Mouse (Mus musculus) left cerebral cortex, adult 11 months (tissue): ENCODE measurements around the gene Aspscr1.

Experiments used
- DNase-seq: peaks from one replicate; pipeline ENCODE4 v3.0.0; 2022; ENCODE audit warnings: low spot score

The Aspscr1 gene

DNA sequence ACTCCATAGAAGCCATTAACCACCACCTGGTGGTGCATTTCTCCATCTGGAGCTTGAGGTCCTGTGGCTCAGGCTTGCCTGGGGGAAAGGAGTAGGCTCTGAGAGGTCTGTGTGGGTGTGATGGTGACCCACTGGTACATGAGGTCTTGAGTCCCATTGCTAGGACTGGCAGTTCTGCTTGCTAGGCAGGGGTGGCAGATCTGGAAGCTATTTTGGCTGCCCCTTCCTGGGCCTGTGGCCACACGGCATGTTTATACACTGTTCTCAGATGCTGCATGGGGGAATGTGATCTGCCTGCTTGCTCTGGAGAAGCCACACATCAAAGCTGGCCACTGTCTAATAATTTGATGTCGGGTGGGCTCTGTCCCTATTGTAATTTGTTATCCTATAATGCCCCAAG, 11.3 kb downstream of the Aspscr1 start:
- no peak for DNase-seq

DNA sequence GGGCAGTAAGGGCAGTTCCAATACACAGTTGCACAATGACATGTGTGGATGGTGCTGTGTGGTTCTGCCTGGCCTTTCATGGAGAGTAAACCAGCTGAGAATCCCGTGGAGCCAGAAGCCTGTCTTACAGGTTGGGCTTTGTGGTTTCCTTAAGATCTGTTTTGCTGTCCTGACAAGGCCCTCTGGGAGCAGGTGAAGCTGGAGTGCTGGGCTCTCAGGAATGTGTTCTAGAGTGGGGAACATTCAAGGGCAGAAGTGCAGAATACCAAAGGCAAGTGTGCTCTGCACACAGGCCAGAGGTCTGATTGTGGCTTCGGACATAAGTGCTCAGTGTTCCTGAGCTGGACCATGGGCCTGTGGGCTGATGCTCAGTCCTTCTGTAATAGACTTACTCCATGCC, 11.9 kb downstream of the Aspscr1 start:
- DNase-seq: no peak

DNA sequence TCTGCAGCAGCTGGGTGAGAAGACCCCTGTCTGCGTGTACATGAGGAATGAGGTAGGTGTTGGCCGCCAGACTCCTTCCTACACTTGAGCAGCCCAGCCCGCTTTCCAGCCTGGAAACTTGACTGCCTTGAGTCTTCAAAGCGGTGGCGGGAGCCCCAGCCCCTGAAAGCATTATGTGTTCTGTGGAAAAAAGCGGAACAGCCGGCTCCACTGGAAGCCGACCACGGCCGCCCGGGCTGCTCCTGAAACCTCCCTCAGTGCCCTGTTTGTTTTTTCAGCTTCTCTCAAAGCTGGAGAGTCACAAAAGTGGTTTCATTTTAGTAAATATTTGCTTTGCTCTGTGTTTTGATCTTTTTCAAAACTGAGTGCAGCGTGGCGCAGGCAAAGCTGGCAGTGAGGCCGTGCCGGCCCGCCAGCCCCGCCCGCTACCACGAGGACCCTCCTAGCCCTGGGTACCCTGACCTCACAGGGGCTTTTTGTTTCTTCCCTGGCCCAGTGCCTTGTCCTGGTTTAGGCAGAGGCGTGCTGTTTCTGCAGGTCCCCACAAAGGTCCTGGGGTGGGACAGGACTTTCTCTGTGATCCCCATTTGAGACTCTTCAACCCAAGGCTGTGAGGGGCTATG, 14.0 kb downstream of the Aspscr1 start:
- no peak for DNase-seq

DNA sequence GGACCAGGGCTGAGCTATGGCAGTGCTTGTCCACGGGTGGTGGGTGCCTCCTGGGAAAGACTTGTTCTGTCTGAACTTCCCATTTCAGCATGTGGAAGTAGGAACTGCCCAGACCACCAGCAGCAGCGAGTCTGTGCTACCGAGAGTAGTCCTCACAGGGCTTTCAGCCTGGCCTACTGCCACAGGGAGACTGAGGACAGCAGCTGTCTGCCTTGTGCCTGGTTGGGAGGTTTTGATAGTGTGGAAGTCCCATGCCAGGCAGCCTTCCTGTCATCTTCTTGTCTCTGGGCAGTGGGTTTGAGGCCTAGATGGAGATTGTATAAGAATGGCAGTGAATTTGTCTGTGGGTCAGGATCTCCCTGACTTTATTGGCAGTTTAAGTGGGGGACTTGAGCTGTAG, 16.6 kb downstream of the Aspscr1 start:
- DNase-seq: no peak

DNA sequence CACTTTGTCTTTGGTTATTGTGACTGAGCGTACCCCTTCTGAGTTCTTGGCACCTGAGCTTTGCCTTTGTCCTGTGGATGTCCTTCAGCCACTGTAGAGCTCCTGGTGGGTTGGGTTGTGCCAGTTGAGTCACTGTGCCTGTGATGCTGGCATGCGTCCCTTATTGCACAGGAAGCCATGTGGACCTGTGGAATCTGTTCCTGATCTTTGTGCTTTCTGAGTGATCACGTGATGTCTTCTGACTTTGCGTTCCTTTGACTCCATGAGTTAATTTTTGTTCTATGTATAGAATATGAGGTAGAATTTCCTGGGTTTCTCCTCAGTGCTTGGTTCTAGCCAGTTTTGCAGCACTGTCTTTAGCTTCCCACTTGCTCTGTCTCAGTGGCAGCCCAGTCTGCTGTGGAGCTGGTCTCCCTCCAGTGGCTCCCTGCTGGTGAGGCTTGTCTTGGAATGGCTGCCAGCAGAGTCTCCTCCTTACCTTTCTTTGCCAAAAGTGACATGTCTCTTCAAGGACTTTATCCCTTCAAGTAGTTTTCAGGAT, 19.8 kb downstream of the Aspscr1 start:
- DNase-seq: no peak

DNA sequence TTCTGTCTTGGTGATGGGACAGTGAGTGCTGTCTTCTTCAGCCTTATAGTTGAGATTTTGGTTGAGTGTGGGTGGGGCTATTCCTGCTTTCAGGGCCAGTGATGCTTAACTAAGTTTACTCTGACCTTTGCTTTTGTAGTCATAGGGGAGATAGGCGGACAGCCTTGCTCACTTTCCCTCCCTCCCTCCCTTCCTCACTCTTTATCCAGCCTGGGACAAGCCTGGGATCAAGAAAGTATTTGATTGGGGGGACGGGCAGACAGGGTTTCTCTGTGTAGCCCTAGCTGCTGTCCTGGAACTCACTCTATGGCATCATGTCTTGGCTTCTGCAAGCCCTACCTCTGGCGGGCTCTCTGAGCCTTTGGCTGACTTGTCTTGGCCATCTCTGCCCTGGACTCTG, 20.7 kb downstream of the Aspscr1 start:
- no peak for DNase-seq

DNA sequence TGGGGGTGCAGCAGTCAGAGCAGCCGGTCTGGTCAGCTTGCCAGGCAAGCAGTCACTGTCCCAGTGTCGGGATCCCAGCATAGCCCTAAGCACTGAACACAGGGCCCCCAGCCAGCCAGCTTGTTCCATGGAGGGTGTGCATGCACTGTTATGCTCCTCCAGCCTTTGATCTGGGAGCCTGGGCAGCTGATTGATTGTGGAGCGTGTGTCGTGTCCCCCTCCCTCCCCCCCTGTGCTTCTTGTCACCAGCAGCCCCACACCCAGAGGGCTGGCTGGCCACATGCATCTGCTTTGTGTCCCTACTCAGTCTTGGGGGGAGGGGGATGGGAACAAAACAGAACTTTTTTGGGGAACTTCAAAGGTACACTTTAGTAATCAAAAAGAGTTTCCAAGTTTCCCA, 22.4 kb downstream of the Aspscr1 start:
- no peak for DNase-seq

DNA sequence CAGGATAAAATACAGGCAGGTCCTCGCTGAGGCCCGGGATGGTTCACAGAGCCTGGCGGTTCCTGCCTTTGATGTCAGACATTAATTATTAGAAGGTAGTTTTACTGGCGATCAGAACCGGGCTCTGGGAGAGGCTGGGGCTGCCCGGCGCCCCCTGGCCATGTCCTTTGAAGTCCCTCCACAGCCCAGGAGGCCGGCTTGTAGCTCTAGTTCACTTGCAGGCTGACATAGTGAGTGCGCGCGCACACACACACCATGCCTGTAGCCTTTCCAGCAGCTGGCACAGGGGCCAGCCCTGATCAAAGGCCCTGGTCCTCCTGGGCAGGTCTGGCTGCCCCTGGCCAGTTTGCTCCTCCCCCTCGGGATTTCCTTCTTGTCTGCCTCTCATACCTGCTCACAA, 22.9 kb downstream of the Aspscr1 start:
- DNase-seq: no peak

DNA sequence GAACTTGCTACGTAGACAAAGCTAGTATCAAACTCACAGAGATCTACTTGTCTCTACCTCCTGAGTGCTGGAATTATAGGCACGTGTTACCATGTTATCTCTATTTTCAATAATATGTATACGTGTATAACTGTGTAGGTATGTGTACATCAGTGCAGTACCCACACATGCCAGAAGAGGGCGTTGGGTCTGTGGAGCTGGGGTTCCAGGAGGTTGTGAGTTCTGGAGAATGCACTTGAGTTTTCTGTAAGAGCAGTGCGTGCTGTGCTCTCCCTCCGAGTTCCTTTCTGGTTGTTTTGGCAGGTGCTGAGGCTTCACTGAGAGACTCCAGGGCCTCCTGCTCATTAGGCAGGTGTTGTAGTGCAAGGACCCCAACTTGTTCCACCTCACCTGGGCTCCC, 23.8 kb downstream of the Aspscr1 start:
- no peak for DNase-seq

DNA sequence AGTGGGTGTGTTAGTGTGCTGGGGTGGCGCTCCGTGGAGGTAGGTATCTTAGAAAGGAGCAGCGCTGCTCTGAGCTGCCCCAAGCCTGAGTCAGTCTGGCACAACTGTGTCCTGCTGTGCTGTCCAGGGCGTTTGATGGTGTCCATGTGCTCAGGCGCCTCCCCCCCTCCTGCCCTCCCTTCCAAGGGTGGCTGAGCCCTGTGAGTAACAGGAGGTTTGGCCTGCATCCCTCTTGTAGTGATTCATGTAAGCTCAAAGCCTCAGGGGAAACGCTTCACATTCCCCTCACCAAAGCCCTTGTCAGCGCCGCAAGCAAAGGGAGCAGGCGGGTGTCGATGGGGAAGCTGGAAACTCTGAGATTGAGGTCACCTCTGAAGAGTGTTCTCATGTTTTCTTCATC, 25.0 kb downstream of the Aspscr1 start:
- DNase-seq: no peak

DNA sequence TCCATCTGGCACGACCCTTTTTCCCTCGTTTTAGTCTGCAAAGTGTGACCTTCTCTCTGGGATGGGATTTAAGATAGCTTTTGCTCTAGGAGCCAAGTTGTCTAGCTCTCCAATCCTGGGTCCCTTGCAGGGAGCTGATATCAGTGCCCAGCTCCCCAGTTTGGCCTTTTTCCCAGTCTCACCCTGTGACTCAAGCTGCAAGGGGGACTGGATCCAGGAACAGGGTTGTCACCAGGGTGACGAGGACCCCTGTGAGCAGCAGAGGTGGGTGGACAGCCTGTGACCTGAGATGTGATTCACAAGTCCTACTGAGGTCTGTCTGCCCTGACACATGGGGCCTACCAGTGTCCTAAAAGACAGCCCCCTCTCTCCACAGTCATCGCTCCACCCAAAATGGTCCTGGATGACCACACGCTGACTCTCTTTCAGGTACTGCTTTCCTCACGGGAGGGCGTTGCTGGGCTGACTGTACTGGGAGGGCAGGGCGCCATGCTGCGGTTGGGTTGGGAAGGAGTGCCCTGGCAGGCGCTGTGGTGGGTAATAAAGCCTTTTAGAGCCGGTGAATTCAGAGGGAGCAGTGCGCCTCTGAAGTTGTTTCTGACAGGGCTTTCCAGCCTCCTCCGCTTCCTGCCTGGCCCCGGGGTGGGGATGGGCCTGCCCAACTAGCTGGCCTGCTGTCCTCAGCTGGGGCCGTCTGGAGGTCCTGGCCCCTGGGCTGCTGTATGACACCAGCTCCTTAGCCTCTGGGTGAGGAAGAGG, 31.1 kb downstream of the Aspscr1 start:
- DNase-seq: no peak

DNA sequence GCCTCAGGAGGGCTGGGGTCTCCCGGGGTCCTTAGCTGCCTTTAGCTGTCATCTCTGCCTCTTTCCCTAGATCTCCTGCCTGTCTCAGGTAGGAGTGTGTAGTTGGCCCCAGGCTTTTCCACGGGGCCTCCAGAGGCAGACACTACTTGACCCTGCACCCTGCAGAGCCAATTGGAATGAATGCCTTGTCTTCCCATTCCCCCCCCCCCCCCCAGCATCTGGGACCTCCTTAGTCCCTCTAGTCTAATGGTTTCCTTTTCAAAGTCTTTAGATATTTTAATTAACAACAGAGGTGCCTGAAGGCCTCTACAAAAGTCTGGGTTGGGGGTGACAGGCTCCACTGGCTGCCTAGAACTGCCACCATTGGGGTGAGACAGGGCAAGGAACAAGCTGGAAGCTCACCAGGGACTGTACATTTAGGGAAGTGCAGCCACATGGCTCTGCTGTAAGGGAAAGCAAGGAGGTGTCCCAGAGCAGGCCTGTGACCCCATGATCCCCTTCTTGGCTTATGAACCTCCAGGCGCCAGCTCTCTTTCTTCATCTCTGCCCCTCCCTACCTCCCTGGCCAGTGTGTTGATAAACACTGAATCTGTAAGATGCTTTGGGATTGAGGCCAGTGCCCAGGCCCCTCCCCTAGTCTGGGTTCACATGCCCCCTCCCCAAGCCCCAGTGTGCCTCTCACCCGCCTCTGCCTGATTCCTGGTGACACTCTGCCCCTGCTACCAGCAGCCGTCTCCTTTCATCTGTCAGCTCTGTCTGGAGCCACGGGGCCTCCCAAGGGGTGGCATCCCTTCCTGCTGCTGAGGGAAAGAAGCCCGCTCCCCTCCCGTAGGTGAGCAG, 31.9 kb downstream of the Aspscr1 start:
- DNase-seq: no peak

DNA sequence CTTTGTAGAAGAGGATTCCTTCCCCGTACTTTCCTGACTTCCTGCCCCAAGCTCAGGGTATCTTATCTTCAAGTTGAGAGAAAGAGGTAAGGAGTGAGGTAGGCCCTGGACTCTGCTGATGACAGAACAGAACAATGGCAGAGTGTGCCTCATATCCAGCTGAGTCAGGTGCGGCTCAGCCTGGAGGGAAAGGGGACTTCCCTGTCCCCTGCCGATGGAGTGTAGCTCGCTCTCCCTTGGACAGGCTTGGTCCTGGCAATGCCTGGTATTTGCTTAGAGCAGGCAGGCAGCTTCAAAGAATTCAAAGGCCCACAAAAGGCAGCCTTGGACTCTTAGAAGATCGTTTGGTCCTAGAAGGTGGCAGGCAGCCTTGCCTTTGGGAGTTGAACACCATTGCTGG, 33.3 kb downstream of the Aspscr1 start:
- no peak for DNase-seq

DNA sequence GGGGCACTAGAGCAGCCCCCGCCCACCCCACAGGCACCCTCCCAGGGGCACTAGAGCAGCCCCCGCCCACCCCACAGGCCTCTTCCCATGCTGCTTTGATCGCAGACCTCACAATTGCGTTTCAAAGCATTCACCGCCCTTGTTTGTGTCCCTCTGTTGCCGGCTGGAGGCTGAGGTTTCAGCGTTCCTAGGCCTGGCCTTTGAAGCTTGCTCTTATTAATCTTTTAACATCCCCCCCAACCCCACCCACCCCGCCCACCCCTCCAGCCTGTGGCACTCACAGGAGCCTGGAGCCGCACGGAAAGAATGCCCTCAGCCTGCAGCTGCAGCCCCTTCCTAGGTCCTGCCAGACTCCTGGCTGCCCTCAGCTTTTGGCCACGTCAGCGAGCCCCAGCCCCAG, 34.5 kb downstream of the Aspscr1 start:
- DNase-seq: no peak

DNA sequence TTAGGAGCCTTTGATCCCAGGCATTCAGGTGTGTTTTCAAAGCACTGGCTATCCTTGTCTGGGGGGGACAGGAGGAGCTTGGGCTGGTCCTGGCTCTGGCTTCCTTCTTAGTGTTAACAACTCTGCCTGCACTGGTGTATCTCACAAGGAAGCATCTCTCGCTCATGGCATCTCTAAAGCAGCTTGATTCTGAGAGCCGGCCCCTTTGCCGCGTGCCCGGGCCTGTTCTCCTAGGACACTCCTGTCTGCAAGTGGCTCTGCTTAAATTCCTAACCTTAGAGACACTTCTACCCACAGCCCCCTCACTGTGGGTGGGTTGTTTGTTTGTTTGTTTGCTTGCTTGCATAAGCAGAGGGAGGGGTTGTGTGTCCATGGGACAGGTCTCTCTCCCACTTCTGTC, 35.2 kb downstream of the Aspscr1 start:
- DNase-seq: no peak

DNA sequence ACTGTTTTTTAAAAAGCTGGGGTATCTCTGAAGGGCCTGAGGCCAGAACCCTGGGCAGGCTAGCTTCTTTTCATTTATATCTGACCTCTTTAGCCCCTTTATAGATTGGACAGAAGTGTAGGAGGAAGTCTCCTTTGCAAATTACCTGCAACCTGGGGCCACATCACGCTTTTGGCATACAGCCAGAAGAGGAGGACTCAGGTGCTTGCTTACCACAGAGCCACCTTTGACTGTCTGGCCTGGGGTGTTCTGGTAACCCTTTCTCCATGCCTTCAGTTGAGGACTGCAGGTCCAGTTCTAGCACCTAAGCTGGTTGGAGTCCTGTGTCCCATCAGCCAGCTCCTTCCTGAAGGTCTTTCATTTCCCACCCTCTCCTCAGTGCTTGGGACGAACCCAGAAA, 36.8 kb downstream of the Aspscr1 start:
- DNase-seq: no peak

DNA sequence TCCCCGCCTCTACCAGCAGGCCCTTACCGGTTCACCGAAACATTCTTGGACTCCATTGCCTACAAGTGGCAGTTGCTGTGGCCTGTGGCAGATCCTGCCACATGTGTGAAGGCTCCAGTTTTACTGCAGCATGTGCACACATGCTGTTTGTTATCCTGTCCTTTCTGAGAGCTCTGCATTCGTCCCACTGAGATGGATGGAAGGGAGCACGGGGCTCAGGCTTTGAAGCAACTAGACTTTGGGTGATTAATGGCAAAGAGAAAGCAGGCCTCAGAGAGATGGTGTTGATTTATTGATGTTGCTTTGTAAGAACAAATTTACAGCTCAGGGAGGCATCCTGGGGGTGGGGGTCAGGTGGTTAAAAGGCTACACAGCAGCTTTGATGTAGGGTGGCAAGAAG, 37.9 kb downstream of the Aspscr1 start:
- no peak for DNase-seq

DNA sequence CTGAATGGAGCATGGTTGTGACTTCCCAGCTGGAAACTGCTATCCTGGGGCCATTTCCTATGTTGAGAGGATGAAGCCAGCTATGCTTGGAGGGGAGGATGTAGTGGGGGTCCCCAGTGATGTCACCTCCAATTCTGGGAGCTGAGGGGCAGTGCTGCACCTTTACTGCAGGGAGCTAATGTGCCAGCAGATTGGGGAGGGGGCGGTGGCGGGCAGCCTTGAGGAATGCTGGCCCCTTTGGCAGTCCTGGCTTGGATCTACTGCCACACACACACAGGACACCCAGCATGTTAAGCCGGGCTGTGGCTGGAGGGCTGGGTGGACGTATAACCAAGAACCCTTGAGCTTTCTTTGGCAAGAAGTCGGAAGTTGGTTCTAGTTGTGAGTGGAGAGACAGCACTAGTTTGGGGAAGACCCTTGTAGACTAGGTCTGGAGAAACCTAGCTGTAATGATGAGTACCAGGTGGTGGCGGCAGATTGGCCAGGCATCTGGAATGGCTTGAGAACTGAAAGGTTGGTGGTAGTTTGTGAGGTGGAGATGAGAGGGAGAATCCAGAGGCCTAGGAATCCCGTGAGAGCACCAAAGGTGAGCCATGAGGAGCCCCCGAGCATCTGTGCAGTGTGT, 39.3 kb downstream of the Aspscr1 start:
- DNase-seq: no peak

DNA sequence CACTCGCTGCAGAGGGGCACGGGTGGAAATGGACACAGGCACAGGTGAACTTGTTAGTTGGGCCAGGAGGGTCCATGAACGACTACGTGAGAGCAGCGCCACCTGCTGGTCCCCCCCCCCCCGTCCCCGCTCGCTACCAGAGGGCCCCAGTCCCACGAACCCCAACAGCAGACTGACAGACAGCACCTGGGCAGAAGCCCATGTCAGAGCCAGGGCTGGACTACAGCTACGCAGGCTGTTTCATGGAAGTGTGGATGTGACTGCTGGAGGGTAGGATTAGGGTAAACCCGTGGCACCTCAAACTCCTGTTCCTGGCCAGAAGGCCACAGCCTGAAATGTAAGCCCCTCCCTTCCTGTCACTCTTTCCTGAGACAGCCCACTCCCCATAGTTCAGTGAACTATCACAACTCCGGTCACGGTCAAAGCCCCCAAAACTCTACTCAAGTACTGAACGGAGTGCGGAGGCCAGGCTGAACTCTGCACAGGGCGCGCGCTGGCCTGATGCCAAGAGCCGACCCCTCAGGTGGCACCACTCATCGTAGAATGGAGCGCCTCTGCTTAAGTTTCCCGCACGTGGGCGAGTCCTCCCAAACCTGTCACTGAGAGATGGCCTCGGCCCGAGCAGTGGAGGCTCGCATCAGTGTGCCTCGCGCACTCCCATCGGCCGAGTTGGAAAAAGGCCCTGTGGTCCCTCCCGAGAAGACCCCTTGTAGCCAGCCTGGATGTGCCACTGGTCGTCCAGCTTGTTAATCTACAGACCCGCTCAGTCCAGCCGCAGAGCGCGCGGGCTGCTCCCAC, 40.2 kb downstream of the Aspscr1 start:
- no peak for DNase-seq

DNA sequence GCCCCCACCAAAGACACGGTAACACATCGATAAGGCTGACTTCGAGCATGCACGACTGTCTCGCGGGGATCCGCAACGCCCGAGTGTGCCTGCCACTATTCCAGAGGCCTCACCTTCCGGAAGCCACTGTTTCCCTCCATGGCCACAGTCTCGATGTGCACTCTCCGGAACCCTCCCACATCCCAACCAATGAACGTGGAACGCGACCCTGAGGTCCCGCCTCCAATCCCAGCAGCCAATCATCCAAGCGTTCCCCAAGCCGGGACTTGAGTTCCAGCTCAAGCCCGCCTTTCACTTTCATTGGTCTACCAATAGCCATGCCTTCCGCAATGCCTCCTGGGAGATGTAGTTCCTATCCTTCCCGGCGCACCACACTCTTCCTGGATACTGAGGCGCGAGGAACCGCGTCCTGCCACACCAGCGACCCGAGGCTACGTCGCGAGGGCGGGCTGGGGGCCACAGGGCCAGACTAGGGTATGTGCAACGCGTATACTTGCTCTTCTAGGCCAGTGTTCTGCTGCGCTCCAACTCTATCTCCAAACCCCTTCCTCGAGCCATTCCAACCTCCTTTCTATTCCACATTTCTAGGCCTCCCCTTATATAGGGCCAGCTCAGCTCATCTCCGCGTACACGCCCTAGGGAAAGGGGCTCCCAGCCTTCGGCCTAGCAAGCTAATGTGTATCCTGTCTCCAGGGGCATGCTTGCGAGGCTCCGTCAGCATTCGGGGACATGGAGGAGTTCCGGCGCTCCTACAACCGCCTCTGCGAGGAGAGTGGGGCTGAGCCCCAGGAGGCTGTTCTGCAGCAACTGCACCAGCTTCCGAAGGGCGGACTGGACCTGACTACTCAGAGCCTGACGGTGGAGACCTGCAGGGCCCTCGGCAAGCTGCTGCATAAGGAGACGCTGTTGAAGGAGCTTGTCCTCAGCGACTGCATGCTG, 41.1 kb downstream of the Aspscr1 start, which contains the start of the genes Cenpx and Lrrc45:
Cenpx (minus strand) TSS at position 159 of the 939 bp plus-strand sequence.
Lrrc45 (plus strand) TSS at position 346 of the 939 bp plus-strand sequence.
- peak; percentile 97 for DNase-seq
